Mouse (Mus musculus) olfactory bulb, adult 2 months (tissue): Measurements from ENCODE around the gene Ccdc78.

Experiments used
- CTCF ChIP-seq: fragments of 200-500 bp; IDR thresholded peaks from 2 replicates; pipeline ENCODE4 v1.5.1; 2012; ENCODE audit warnings: low read depth, mild to moderate bottlenecking, low read length, moderate library complexity; ENCODE audit not compliant: insufficient read depth
- POLR2A ChIP-seq: fragments of 200-500 bp; IDR thresholded peaks from 2 replicates; pipeline ENCODE4 v1.6.1; 2012; ENCODE audit warnings: mild to moderate bottlenecking, low read depth, low read length, moderate library complexity; ENCODE audit not compliant: insufficient read depth

DNA sequence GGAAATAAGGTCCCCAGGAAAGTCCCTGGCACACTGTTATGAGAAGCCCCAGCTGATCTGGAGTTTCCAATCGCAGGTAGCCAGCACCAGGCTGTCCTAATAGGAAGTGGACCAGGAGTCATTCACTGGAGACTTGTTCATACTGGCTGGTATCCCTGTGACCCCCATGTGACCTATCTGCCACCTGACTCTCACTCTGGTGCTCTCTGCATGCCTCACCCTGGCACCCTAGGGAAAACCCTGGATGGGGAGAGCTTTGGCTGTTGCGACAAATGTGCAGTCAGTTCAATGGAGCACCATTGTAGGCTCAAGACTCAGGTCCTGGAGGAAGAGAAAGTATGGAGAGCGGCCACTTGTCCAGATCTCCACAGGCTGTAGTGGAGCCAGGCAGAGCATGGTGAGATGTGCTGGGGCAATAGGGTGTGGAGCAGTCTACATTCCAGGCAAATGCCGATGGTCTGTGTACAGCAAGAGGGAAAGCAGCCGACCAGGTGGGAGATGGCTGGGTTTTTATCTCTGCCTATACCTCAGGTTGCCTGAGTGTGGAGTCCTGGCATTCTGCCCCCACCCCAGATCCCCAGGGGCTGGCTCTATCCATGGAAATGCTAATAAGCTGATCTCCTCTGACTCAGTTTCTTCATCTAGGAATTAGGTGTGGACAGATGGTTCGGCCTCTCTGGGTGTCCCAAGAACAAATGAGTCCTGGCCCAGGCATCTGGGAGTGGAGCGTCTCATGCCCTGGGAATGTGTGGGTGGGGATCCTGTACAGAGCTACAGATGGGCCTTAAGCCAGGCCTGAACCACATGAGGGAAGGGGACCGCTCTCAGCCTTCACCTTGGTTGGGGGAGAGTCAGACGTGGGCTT is 29.8 kb upstream of the Ccdc78 start:
- no peak for TF ChIP-seq POLR2A
- no peak for TF ChIP-seq CTCF
